Mouse (Mus musculus) limb, embryonic 14.5 days (tissue): ENCODE results near the gene Cbfa2t2. TPM values are rescaled to one million over a fixed set of nuclear protein-coding genes. Genes with fewer than 3 reads are reported as not detected.

Experiments
- ATAC-seq: fragments of 200-750 bp; cut with Nextera tagmentation; 2 replicates; pipeline ENCODE4 v1.8.0; 2017; ENCODE audit warnings: low read depth, moderate number of reproducible peaks, moderate TSS enrichment; ENCODE audit not compliant: low FRiP score
- DNase-seq: peaks from one replicate; pipeline ENCODE4 v3.0.0-alpha.2; 2015; ENCODE audit warnings: low spot score
- H3K27ac ChIP-seq: fragments of 300-500 bp; sonication (generic); replicated peaks from 2 replicates; pipeline ENCODE4 v1.5.1; 2014; ENCODE audit warnings: low read depth, mild to moderate bottlenecking, low read length, moderate library complexity, mixed read lengths
- H3K27me3 ChIP-seq: fragments of 300-500 bp; sonication (generic); 2 replicates; pipeline ENCODE4 v1.6.1; 2014; ENCODE audit warnings: low read length, mixed read lengths; ENCODE audit not compliant: control insufficient read depth, insufficient read depth
- H3K36me3 ChIP-seq: fragments of 300-500 bp; sonication (generic); 2 replicates; pipeline ENCODE4 v1.6.1; 2014; ENCODE audit warnings: mild to moderate bottlenecking, low read length, moderate library complexity, mixed read lengths; ENCODE audit not compliant: control insufficient read depth, insufficient read depth
- H3K4me1 ChIP-seq: fragments of 300-500 bp; sonication (generic); 2 replicates; pipeline ENCODE4 v1.6.1; 2014; ENCODE audit warnings: antibody characterized with exemption, low read length, mixed read lengths; ENCODE audit not compliant: control insufficient read depth, insufficient read depth
- H3K4me2 ChIP-seq: fragments of 300-500 bp; sonication (generic); replicated peaks from 2 replicates; pipeline ENCODE4 v1.6.1; 2014; ENCODE audit warnings: low read depth, mild to moderate bottlenecking, low read length, moderate library complexity; ENCODE audit not compliant: severe bottlenecking
- H3K4me3 ChIP-seq: fragments of 300-500 bp; sonication (generic); replicated peaks from 2 replicates; pipeline ENCODE4 v1.5.1; 2014; ENCODE audit warnings: low read length
- H3K9ac ChIP-seq: fragments of 300-500 bp; sonication (generic); 2 replicates; pipeline ENCODE4 v1.6.1; 2014; ENCODE audit warnings: mild to moderate bottlenecking, low read depth, low read length, moderate library complexity; ENCODE audit not compliant: severe bottlenecking
- H3K9me3 ChIP-seq: fragments of 300-500 bp; sonication (generic); 2 replicates; pipeline ENCODE4 v1.6.1; 2016; ENCODE audit warnings: low read length; ENCODE audit not compliant: control insufficient read depth
- POLR2A ChIP-seq: fragments of 200-500 bp; IDR thresholded peaks from 2 replicates; pipeline ENCODE4 v1.8.0; 2012; ENCODE audit warnings: inconsistent platforms, mild to moderate bottlenecking, moderate library complexity, borderline replicate concordance; ENCODE audit not compliant: insufficient read depth, insufficient read length; ENCODE audit errors: extremely low read depth
- WGBS: fragments of 180-500 bp; shearing (Covaris S2); extraction: QIAGEN DNeasy Blood & Tissue Kit; methylation state at CpG from one replicate; pipeline ENCODE4 v1.1.7; 2014; 5-methylcytosine and 5-hydroxymethylcytosine counted together
- polyA plus RNA-seq, 2 experiments: library from polyadenylated mRNA; depleted of rRNA in 1 of 2; stranded (reverse) in 1 of 2; unstranded in 1 of 2; fragments of >200 nt; fragmentation: Nextera tagmentation in 1 of 2; extraction: Ambion mirVana in 1 of 2; gene quantifications; 2 replicates each; pipeline versions ENCODE4 v1.2.1 to v1.2.3; 2012 to 2014

Gene Cbfa2t2
- polyA plus RNA-seq, 2 experiments = 26.4 to 35.7 TPM

GRCm38 (mm10) chr2:154507566-154508283 is 71.4 kb downstream of the Cbfa2t2 start:
- Histone ChIP-seq H3K27ac (no peak overlapping the region), H3K4me3 (no peak overlapping the region), H3K4me1 (no peaks in the 10 kb centered on the region), H3K27me3 (no peaks in the 10 kb centered on the region), H3K4me2 (no peak overlapping the region), H3K9me3 (no peaks in the 10 kb centered on the region), H3K36me3 (peaks cover 55% of the 10 kb centered on the region), H3K9ac (no peak overlapping the region)
- 75% methylated on average over 9 of the region's 9 CpGs for WGBS
- ATAC-seq (no peak), DNase-seq (no peak)
- TF ChIP-seq POLR2A = no peak

DNA sequence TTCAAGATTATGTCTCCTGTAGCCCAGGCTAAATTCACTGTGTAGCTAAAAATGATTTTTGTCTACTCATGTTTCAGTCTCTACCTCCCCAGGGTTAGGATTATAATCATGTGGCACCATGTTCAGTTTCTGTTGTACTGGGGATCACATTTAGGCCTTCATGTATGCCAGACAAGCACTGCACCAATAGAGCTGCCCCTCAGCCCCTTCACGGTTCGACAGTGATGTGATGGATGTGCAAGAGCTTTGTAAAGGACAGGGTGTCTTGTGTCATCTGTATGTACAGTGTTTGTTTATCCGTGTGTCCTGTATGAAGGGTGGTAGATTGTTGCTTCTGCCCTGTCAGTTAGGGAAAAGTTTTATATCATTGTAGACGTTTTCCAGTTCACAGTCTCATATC is 72.2 kb downstream of the Cbfa2t2 start:
- Histone ChIP-seq H3K4me2 (no peak overlapping the region), H3K9ac (no peak overlapping the region), H3K36me3 (peaks cover 55% of the 10 kb centered on the region), H3K27me3 (no peaks in the 10 kb centered on the region), H3K4me1 (no peaks in the 10 kb centered on the region), H3K27ac (no peak overlapping the region), H3K9me3 (no peaks in the 10 kb centered on the region), H3K4me3 (no peak overlapping the region)
- TF ChIP-seq POLR2A = no peak
- 92% methylated on average over 4 of the region's 4 CpGs for WGBS
- DNase-seq (no peak), ATAC-seq (no peak)

DNA sequence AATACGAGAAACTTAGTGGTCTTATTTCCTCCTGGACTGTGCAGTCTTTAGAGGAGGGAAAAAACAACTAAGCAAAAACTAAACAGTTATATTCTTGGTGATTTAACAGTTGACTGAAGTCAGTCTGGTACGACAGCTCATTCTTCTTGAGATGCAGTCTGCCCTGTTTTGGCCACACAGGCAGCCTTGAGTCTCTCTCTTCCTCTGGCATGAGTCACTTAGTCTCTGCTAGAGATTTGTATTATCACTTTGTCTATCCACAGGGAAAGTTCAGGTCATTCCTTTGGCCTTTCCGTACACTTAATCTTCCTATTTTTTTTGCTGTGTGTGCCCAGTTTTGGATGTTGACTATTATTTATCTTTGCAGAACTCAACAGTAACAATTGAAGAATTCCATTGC is 73.9 kb downstream of the Cbfa2t2 start:
- TF ChIP-seq POLR2A = no peak
- Histone ChIP-seq H3K9ac (no peak overlapping the region), H3K9me3 (no peaks in the 10 kb centered on the region), H3K4me1 (no peaks in the 10 kb centered on the region), H3K36me3 (peaks cover 50% of the 10 kb centered on the region), H3K27ac (no peak overlapping the region), H3K27me3 (no peaks in the 10 kb centered on the region), H3K4me3 (no peak overlapping the region), H3K4me2 (no peak overlapping the region)
- DNase-seq (no peak), ATAC-seq (no peak)
- WGBS = 92% methylated on average over 3 of the region's 3 CpGs

DNA sequence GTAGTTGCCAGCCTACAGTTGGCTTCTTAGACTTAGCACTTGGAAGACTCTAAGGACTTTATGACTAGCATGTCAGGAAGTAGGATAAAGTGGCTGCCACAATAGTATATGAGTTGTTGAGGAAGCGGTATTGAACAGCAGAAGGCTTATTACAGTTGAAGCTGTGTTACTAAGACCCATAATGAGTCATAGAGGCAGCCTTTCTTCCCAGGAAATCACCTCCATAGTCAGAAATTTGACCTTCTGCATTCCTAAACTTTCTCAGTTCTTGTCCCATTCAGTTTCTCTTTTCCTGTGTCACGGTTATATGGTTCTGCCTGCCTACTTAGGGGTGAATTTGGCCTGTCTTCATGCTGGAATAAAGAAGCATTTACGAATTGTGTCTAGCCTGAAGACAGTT is 80.7 kb downstream of the Cbfa2t2 start:
- H3K4me2 ChIP-seq = no peak overlapping the region
- TF ChIP-seq POLR2A = no peak
- no peaks in the 10 kb centered on the region for H3K9me3 ChIP-seq
- H3K9ac ChIP-seq = no peak overlapping the region
- ATAC-seq = no peak
- no peaks in the 10 kb centered on the region for H3K27me3 ChIP-seq
- H3K4me3 ChIP-seq = no peak overlapping the region
- H3K27ac ChIP-seq = no peak overlapping the region
- peaks cover 39% of the 10 kb centered on the region for H3K36me3 ChIP-seq
- no peaks in the 10 kb centered on the region for H3K4me1 ChIP-seq
- DNase-seq = no peak
- 88% methylated on average over 3 of the region's 3 CpGs for WGBS

- Histone ChIP-seq H3K9me3 (no peaks in the 10 kb centered on the region), H3K4me2 (no peak overlapping the region), H3K36me3 (peaks cover 37% of the 10 kb centered on the region), H3K27me3 (no peaks in the 10 kb centered on the region), H3K27ac (no peak overlapping the region), H3K4me1 (no peaks in the 10 kb centered on the region), H3K9ac (no peak overlapping the region), H3K4me3 (no peak overlapping the region)
- 96% methylated on average over 5 of the region's 5 CpGs for WGBS
- DNase-seq = no peak
- ATAC-seq = no peak
- no peak for TF ChIP-seq POLR2A
Measured at GRCm38 (mm10) chr2:154517424-154517823, 81.1 kb downstream of the Cbfa2t2 start.
